Mouse (Mus musculus): ENCODE data around the gene Mvb12b. TPM values are rescaled to one million over a fixed set of nuclear protein-coding genes. Genes with fewer than 3 reads are reported as not detected.
"Not testable (repeated sequence)": the region's sequence is repeated elsewhere in the genome, so short reads cannot be mapped to it uniquely, and the experiment has no call there.

Mvb12b gene
- 9.0 and 11.9 TPM in 2 replicates for polyA plus RNA-seq (2012; ENCODE audit: insufficient read depth, insufficient read length, missing spikeins)

DNA sequence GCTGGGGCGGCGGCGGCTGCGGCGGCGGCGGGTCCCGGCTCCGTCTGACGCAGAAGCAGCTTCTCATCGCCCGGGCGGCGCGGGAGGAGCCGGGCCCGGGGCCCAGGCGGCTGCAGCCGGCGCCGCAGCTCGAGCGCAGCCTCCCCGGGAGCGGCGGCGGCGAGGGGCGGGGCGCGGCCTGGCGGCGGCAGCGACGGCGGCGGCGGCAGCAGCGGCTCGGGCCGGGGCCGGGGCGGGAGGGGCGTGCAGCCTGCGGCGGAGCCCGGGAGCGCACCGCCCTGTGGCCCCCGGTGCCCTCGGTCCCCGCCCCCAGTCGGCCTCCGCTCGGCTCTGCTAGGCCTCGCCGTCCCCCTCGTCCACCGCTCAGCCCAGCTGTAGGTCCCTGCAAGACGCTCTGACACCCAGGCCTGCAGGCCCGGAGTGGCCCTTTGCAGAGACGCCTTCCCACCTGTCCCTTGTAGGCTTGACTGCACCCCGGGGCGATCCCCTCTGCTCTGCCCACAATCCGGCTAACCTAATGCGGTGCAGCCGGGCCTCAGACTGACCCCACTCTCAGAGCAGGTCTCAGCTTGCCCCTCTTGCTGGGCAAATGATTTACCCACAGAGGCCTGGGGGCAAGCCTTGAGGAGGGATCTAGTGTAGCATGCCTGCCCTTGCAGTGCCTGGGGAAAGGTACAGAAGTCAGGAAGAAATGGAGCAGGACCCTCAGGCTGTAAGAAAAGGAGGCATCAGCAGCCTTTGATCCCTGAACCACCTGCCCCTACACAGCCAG is at the start of gene Mvb12b:
TSS of gene Mvb12b (minus strand) at position 619 of the 772 bp plus-strand sequence.
- peak within 1 kb of the TSS; percentile 93 for H3K4me3 ChIP-seq (ENCODE audit: insufficient read depth, low read depth, low read length)
- no peak within 1 kb of the TSS for H3K27ac ChIP-seq (replicated peaks; ENCODE audit: low read depth, low read length)
- peaks cover 12% of the 10 kb centered on the region for H3K4me1 ChIP-seq (ENCODE audit: control insufficient read depth, insufficient read depth, insufficient read length, low read length)

DNA sequence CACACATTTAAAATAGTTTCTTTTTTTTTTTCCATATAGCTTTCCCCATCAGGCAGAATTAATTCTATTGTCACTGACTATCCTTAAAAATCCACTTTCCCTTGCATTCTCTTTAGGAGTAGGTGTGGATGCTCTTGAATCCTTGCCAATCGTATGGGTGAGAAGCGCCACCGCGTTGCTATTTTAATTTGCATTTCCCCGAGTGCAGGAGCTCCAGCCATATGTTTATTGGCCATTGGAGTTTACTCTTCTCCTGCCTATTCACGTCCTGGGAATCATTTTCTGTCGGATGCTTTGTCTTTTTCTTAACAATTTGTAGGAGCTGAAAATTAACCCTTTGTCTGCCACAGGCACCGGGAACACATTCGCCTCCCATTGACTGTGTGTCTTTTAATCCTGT is 48.0 kb upstream of the Mvb12b start:
- H3K27ac ChIP-seq (replicated peaks; ENCODE audit: low read depth, low read length): no peak overlapping the region
- no peak overlapping the region for H3K4me3 ChIP-seq (ENCODE audit: insufficient read depth, low read depth, low read length)
- H3K4me1 ChIP-seq (ENCODE audit: control insufficient read depth, insufficient read depth, insufficient read length, low read length): no peaks in the 10 kb centered on the region

- Histone ChIP-seq H3K27ac (replicated peaks; ENCODE audit: low read depth, low read length) (no peak overlapping the region), H3K4me3 (ENCODE audit: insufficient read depth, low read depth, low read length) (no peak overlapping the region), H3K4me1 (ENCODE audit: control insufficient read depth, insufficient read depth, insufficient read length, low read length) (no peaks in the 10 kb centered on the region)
These were observed 46.1 kb upstream of the Mvb12b start for GRCm38 (mm10) chr2:33933606-33934510.

DNA sequence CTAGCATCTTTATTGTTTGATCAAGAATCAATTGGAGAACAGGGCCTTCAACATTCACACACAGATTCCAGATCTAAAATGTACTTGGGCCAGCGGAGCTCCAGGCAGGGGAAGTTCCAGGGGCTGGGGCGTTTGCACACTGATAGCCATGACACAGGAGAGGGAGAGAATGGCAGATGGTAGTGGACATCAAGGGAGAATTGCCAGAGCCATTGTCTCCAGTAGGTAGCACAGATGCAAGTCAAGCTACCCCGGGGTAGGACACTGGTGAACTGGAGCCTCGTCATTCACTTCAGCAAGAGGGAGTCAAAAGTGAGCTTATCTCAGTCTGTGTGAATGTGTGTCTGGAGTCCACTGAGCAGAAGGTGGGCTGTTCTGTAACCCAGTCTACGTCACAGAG is 43.4 kb upstream of the Mvb12b start:
- no peaks in the 10 kb centered on the region for H3K4me1 ChIP-seq (ENCODE audit: control insufficient read depth, insufficient read depth, insufficient read length, low read length)
- H3K4me3 ChIP-seq (ENCODE audit: insufficient read depth, low read depth, low read length): no peak overlapping the region
- H3K27ac ChIP-seq (replicated peaks; ENCODE audit: low read depth, low read length): no peak overlapping the region

DNA sequence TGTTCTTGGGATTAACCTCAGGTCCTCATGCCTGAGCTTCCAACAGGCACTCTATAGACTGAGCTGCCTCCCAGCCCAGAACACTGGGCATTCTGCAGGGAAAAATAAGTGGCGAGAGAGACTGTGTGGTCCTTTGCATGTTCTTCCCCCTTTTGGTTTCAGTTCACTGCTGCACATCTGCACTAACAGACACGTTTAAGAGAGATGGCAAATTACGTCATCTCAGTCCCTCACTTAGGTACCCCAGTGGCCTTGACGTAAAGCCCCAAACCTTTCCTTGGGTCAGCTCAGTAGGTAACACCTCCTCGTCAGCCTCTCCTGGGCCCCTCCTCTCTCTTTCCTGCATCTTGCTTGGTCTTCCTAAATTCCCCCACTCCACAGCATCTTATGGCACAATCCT is 37.5 kb upstream of the Mvb12b start:
- H3K4me1 ChIP-seq (ENCODE audit: control insufficient read depth, insufficient read depth, insufficient read length, low read length): no peaks in the 10 kb centered on the region
- no peak overlapping the region for H3K27ac ChIP-seq (replicated peaks; ENCODE audit: low read depth, low read length)
- H3K4me3 ChIP-seq (ENCODE audit: insufficient read depth, low read depth, low read length): no peak overlapping the region

GRCm38 (mm10) chr2:33923482-33923881 is 35.7 kb upstream of the Mvb12b start:
- Histone ChIP-seq H3K4me3 (ENCODE audit: insufficient read depth, low read depth, low read length) (no peak overlapping the region), H3K4me1 (ENCODE audit: control insufficient read depth, insufficient read depth, insufficient read length, low read length) (no peaks in the 10 kb centered on the region)

DNA sequence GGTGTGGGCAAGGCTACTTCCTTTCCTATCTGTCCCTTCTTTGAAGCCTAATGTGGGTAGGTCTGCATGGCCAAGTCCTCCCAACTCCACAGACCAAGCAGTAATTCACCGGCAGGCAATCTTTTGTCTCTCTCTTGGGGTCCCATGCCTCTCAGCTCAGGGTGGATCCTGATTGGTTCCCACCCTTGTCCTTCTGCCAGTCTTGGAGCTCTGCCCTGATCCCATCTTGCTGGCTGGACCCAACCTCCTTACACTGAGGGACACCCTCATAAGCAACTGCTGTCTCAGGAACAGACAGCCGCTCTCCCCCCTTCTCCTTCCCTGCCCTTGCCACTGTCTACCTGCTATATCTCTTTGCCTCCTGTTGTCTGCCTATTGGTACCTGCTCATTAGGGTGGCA is 34.7 kb upstream of the Mvb12b start:
- Histone ChIP-seq H3K27ac (replicated peaks; ENCODE audit: low read depth, low read length) (no peak overlapping the region), H3K4me1 (ENCODE audit: control insufficient read depth, insufficient read depth, insufficient read length, low read length) (peaks cover 3% of the 10 kb centered on the region; the same call in 1 of the 2 replicates)

More at GRCm38 (mm10) chr2:33923482-33923881, 35.7 kb upstream of the Mvb12b start:
- no peak overlapping the region for H3K27ac ChIP-seq (replicated peaks; ENCODE audit: low read depth, low read length)

GRCm38 (mm10) chr2:33919934-33920615 is 32.3 kb upstream of the Mvb12b start:
- Histone ChIP-seq H3K4me3 (ENCODE audit: insufficient read depth, low read depth, low read length) (no peak overlapping the region), H3K4me1 (ENCODE audit: control insufficient read depth, insufficient read depth, insufficient read length, low read length) (peaks cover 3% of the 10 kb centered on the region; the same call in 1 of the 2 replicates), H3K27ac (replicated peaks; ENCODE audit: low read depth, low read length) (no peak overlapping the region)

More for the DNA sequence above, 34.7 kb upstream of the Mvb12b start:
- H3K4me3 ChIP-seq (ENCODE audit: insufficient read depth, low read depth, low read length): no peak overlapping the region

DNA sequence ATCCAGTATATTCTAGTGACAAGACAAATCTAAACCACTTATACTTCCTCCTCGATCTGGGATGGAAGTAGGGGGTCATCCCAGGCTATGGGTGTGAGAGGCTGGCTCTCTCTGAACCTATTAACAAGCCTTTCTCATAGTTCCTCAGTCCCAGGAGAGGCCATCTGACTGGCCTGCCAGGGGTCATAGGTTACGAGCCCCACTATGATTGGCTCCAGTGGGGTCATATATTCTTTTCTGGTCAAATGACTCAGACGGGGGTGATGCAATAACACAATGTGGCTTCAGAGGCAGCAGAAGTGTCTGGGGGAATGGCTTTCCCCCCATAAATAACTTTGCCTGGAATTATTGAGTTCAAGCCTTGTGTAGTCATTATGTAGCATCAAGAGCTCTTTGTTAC is 31.1 kb upstream of the Mvb12b start:
- peaks cover 3% of the 10 kb centered on the region; the same call in 1 of the 2 replicates for H3K4me1 ChIP-seq (ENCODE audit: control insufficient read depth, insufficient read depth, insufficient read length, low read length)
- H3K4me3 ChIP-seq (ENCODE audit: insufficient read depth, low read depth, low read length): no peak overlapping the region
- no peak overlapping the region for H3K27ac ChIP-seq (replicated peaks; ENCODE audit: low read depth, low read length)

- H3K27ac ChIP-seq (replicated peaks; ENCODE audit: low read depth, low read length): no peak overlapping the region
- no peak overlapping the region for H3K4me3 ChIP-seq (ENCODE audit: insufficient read depth, low read depth, low read length)
- H3K4me1 ChIP-seq (ENCODE audit: control insufficient read depth, insufficient read depth, insufficient read length, low read length): peaks cover 3% of the 10 kb centered on the region; the same call in 1 of the 2 replicates
These were observed 30.6 kb upstream of the Mvb12b start for GRCm38 (mm10) chr2:33918318-33918717.

DNA sequence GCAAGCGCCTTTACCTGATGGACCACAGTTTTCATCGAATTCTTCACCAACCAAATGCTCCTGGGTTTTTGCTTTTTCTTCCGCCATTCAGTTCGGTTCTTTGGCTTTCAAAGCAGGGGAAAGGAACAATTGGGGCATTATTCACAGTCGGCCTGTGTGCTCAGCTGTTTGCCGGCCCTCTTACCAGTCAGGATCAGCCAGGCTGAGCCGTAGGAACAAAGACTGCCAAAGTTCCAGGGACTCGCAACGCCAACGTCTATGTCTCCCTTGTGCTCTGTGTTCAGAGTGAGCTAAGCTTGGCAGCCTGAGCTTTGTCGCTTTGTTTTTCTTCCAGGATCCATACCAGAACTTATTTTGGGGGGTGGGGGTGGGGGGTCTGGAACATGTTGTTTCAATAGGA is 28.9 kb upstream of the Mvb12b start:
- Histone ChIP-seq H3K4me1 (ENCODE audit: control insufficient read depth, insufficient read depth, insufficient read length, low read length) (peaks cover 3% of the 10 kb centered on the region; the same call in 1 of the 2 replicates), H3K4me3 (ENCODE audit: insufficient read depth, low read depth, low read length) (no peak overlapping the region), H3K27ac (replicated peaks; ENCODE audit: low read depth, low read length) (no peak overlapping the region)

GRCm38 (mm10) chr2:33914998-33915397 is 27.3 kb upstream of the Mvb12b start:
- no peak overlapping the region for H3K27ac ChIP-seq (replicated peaks; ENCODE audit: low read depth, low read length)
- peaks cover 3% of the 10 kb centered on the region; the same call in 1 of the 2 replicates for H3K4me1 ChIP-seq (ENCODE audit: control insufficient read depth, insufficient read depth, insufficient read length, low read length)
- no peak overlapping the region for H3K4me3 ChIP-seq (ENCODE audit: insufficient read depth, low read depth, low read length)

- Histone ChIP-seq H3K4me1 (ENCODE audit: control insufficient read depth, insufficient read depth, insufficient read length, low read length) (peaks cover 3% of the 10 kb centered on the region; the same call in 1 of the 2 replicates), H3K4me3 (ENCODE audit: insufficient read depth, low read depth, low read length) (no peak overlapping the region), H3K27ac (replicated peaks; ENCODE audit: low read depth, low read length) (no peak overlapping the region)
These were observed 26.6 kb upstream of the Mvb12b start for GRCm38 (mm10) chr2:33914334-33914733.

DNA sequence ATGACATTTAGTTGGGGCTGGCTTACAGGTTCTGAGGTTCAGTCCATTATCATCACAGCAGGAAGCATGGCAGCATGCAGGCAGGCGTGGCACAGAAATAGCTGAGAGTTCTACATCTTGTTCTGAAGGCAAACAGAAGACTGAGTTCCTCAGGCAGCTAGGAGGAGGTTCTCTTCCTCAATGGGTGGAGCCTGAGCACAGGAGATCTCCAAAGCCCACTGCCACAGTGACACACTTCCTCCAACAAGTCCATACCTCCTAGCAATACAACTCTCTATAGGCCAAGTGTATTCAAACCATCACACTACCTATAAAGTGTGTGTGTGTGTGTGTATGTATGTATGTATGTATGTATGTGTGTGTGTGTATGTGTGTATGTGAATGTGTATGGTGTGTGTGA is 25.9 kb upstream of the Mvb12b start:
- H3K4me1 ChIP-seq (ENCODE audit: control insufficient read depth, insufficient read depth, insufficient read length, low read length); H3K4me3 ChIP-seq (ENCODE audit: insufficient read depth, low read depth, low read length); H3K27ac ChIP-seq (replicated peaks; ENCODE audit: low read depth, low read length): not testable (repeated sequence)

GRCm38 (mm10) chr2:33912741-33913140 is 25.0 kb upstream of the Mvb12b start:
- Histone ChIP-seq H3K4me3 (ENCODE audit: insufficient read depth, low read depth, low read length) (no peak overlapping the region), H3K4me1 (ENCODE audit: control insufficient read depth, insufficient read depth, insufficient read length, low read length) (no peaks in the 10 kb centered on the region; the same call in 1 of the 2 replicates), H3K27ac (replicated peaks; ENCODE audit: low read depth, low read length) (no peak overlapping the region)
